Mouse (Mus musculus): Measurements from ENCODE around the gene Cxcl2. TPM values are rescaled to one million over a fixed set of nuclear protein-coding genes. Genes with fewer than 3 reads are reported as not detected.
A peak's percentile ranks its signal among the peaks of the same experiment; 100 is the strongest.

Gene Cxcl2
- polyA plus RNA-seq, 1 experiment = not detected

DNA sequence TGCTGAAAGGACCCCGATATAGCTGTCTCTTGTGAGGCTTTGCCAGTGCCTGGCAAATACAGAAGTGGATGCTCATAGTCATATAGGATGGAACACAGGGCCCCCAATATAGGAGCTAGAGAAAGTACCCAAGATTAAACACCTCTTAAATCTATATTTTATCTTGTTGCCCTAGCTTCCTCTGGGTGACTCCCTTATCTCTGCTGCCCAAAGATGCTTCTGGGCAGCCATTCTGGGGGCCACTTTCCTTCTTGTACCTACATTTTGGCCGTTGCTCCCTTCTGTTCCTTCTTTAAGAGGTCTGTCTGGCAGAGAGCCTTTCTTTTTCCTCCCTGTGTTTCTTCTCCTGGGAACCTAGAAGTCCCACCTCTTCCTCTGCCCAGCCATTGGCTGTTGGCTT, 41.8 kb downstream of the Cxcl2 start:
- DNase-seq (ENCODE audit: low read depth) = no peak
- TF ChIP-seq CTCF (IDR thresholded peaks at IDR 0.05; ENCODE audit: borderline replicate concordance, extremely low read depth, insufficient read depth, insufficient read length) (no peak), POLR2A (IDR thresholded peaks at IDR 0.05; ENCODE audit: borderline replicate concordance, extremely low read depth, insufficient read depth, insufficient read length, poor library complexity, severe bottlenecking) (no peak)

- no peak for DNase-seq (ENCODE audit: low read depth)
Measured at GRCm38 (mm10) chr5:90949499-90949898, 45.8 kb downstream of the Cxcl2 start.

DNA sequence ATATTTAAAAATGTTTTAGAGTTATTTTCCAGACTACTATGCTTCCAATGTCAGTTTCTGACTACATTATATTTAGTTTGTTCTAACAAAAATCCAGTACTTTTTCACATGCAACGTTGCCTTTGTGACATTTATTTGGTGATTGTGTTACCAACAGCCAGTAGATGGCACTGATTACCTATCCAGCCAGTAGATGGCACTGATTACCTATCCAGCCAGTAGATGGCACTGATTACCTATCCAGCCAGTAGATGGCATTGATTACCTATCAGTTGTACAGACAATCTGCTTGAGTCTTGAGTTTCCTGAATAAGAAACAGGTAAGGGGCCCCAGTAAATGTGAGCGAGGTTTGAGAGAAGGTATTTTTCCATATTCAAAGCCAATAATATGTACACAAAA, 47.8 kb downstream of the Cxcl2 start:
- TF ChIP-seq CTCF (IDR thresholded peaks at IDR 0.05; ENCODE audit: borderline replicate concordance, extremely low read depth, insufficient read depth, insufficient read length) (peak; percentile 65; the same call in 1 of the 2 replicates), POLR2A (IDR thresholded peaks at IDR 0.05; ENCODE audit: borderline replicate concordance, extremely low read depth, insufficient read depth, insufficient read length, poor library complexity, severe bottlenecking) (no peak)
- DNase-seq (ENCODE audit: low read depth) = peak; percentile 69

More at GRCm38 (mm10) chr5:90949499-90949898, 45.8 kb downstream of the Cxcl2 start:
- TF ChIP-seq POLR2A (IDR thresholded peaks at IDR 0.05; ENCODE audit: borderline replicate concordance, extremely low read depth, insufficient read depth, insufficient read length, poor library complexity, severe bottlenecking) (no peak), CTCF (IDR thresholded peaks at IDR 0.05; ENCODE audit: borderline replicate concordance, extremely low read depth, insufficient read depth, insufficient read length) (no peak)

DNA sequence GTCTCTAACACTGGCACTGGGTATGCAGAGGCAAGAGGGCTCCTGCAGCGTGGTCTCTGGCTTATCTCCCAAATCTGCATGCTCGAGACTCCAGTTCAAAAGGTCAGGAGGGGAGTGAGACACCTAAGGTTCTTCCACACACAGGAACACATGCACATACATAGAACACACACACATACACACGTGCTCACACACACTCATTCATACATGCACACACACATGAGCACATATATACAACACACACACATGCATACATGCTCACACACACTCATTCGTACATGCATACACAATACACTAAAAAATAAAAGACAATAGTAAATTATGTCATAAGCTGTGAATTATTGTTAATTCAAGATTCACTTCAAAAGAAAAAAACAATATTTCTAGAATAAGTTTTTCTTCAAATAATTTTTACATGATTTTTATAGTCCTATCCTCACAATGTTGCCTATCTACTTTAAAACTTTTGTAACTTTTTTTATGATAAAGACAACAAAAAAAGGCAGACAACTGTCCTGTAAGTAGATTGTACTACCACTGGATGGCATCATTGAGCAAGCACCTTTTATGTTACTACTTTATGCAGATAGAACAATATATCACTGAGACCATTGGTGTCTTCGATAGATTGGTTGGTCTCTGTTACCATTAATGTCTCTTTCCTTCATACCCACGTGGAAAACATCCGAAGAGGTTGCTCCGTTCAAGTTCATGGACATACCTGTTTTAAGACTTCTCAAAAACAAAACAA, 49.2 kb downstream of the Cxcl2 start:
- peak; percentile 37 for DNase-seq (ENCODE audit: low read depth)

More for the DNA sequence above, 49.2 kb downstream of the Cxcl2 start:
- TF ChIP-seq POLR2A (IDR thresholded peaks at IDR 0.05; ENCODE audit: borderline replicate concordance, extremely low read depth, insufficient read depth, insufficient read length, poor library complexity, severe bottlenecking) (no peak), CTCF (IDR thresholded peaks at IDR 0.05; ENCODE audit: borderline replicate concordance, extremely low read depth, insufficient read depth, insufficient read length) (0 out of 2 replicates have a peak, but pooled peaks have one; percentile 3)

Other genes starting within 250 kb of the Cxcl2 start
- 0.04 and 0.06 TPM in 2 replicates for gene Cxcl5, start 144.5 kb upstream of the Cxcl2 start, polyA plus RNA-seq (2012; rRNA removed)
- gene Ppbp, start 135.4 kb upstream of the Cxcl2 start, polyA plus RNA-seq (2012; rRNA removed) = 0.79 and 1.6 TPM in 2 replicates
- 21.4 and 26.6 TPM in 2 replicates for gene Pf4, start 131.4 kb upstream of the Cxcl2 start, polyA plus RNA-seq (2012; rRNA removed)
- gene Cxcl3, start 117.8 kb upstream of the Cxcl2 start, polyA plus RNA-seq (2012; rRNA removed) = 0.09 TPM in 1 of 2 replicates, not detected in the other
- gene Cxcl15, start 109.3 kb upstream of the Cxcl2 start, polyA plus RNA-seq (2012; rRNA removed) = not detected in 2 replicates
- 0.11 and 0.25 TPM in 2 replicates for gene Cxcl1, start 12.6 kb upstream of the Cxcl2 start, polyA plus RNA-seq (2012; rRNA removed)
- gene Mthfd2l, start 27.2 kb downstream of the Cxcl2 start, polyA plus RNA-seq (2012; rRNA removed) = 64.9 and 81.9 TPM in 2 replicates
- gene Epgn, start 123.6 kb downstream of the Cxcl2 start, polyA plus RNA-seq (2012; rRNA removed) = 0.26 and 0.39 TPM in 2 replicates
- 0.01 and 0.03 TPM in 2 replicates for gene Ereg, start 170.8 kb downstream of the Cxcl2 start, polyA plus RNA-seq (2012; rRNA removed)
- 0.08 and 0.15 TPM in 2 replicates for gene Areg, start 235.7 kb downstream of the Cxcl2 start, polyA plus RNA-seq (2012; rRNA removed)